Mouse (Mus musculus): ENCODE results near the gene Igf1. TPM values are rescaled to one million over a fixed set of nuclear protein-coding genes. Genes with fewer than 3 reads are reported as not detected.

The Igf1 gene
- polyA plus RNA-seq, 2 experiments = 72.4 to 93.6 TPM

GRCm38 (mm10) chr10:87973911-87974631, 116.0 kb downstream of the Igf1 start:
- Histone ChIP-seq H3K4me2 (replicated peaks; ENCODE audit: low read depth, low read length, severe bottlenecking) (no peak overlapping the region), H3K4me3 (replicated peaks; ENCODE audit: low read length) (no peak overlapping the region), H3K4me1 (ENCODE audit: control insufficient read depth, insufficient read depth, low read length) (no peaks in the 10 kb centered on the region), H3K27ac (replicated peaks; ENCODE audit: low read depth, low read length) (no peak overlapping the region), H3K27me3 (ENCODE audit: control insufficient read depth, insufficient read depth, low read length) (no peaks in the 10 kb centered on the region), H3K9ac (ENCODE audit: low read depth, low read length, severe bottlenecking) (no peak overlapping the region), H3K9me3 (ENCODE audit: control insufficient read depth, low read length) (no peaks in the 10 kb centered on the region), H3K36me3 (ENCODE audit: control insufficient read depth, insufficient read depth, low read length) (no peaks in the 10 kb centered on the region)
- DNase-seq (ENCODE audit: low spot score) (no peak), ATAC-seq (ENCODE audit: low FRiP score, low read depth) (no peak)
- 70% methylated on average over 4 of the region's 4 CpGs for WGBS
- TF ChIP-seq POLR2A (IDR thresholded peaks at IDR 0.05; ENCODE audit: borderline replicate concordance, extremely low read depth, insufficient read depth, insufficient read length) = no peak

DNA sequence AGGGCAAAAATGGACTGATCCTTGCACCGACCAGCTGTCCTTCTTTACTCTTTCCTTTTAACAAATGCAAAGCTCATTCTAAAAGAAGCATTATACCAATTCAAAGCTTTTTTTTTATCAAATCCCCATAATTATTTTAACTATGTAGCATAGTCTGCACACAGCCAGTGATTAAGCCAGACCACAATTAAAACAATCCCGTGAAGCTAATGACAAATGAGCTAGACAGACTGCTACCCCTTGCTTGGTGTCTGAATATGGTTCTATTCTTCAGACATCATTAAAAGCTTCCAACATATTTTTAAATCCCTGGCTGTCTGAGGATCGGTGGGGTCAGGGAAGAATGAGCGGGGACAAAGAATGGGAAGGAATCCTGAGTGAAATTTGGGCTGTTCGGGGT, 127.3 kb downstream of the Igf1 start:
- 83% methylated on average over 5 of the region's 5 CpGs for WGBS

DNA sequence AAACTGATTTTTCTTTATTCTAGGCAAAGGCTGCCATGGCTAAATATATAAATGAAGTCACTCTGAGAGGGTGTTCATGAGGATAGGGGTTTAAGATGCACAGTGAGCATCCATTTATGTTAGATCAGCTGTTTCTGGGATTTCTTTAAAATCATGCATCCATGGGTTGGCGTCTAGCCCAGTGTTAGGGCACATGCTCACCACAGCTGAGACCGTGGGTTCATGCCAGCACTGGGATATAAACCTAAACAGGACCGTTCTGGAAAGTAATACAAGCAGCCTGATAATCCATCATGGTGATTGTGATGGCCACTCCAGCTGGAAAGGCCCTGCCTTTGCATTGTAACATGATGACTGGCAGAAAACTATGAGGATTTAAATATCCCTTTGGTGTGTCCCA, 128.1 kb downstream of the Igf1 start:
- no peaks in the 10 kb centered on the region for H3K9me3 ChIP-seq (ENCODE audit: control insufficient read depth, low read length)
- WGBS = 61% methylated on average over 3 of the region's 3 CpGs
- H3K9ac ChIP-seq (ENCODE audit: low read depth, low read length, severe bottlenecking) = no peak overlapping the region
- no peak overlapping the region for H3K4me2 ChIP-seq (replicated peaks; ENCODE audit: low read depth, low read length, severe bottlenecking)
- no peak overlapping the region for H3K27ac ChIP-seq (replicated peaks; ENCODE audit: low read depth, low read length)
- ATAC-seq (ENCODE audit: low FRiP score, low read depth) = no peak
- no peaks in the 10 kb centered on the region for H3K27me3 ChIP-seq (ENCODE audit: control insufficient read depth, insufficient read depth, low read length)
- no peak for TF ChIP-seq POLR2A (IDR thresholded peaks at IDR 0.05; ENCODE audit: borderline replicate concordance, extremely low read depth, insufficient read depth, insufficient read length)
- no peaks in the 10 kb centered on the region for H3K36me3 ChIP-seq (ENCODE audit: control insufficient read depth, insufficient read depth, low read length)
- no peak overlapping the region for H3K4me3 ChIP-seq (replicated peaks; ENCODE audit: low read length)
- H3K4me1 ChIP-seq (ENCODE audit: control insufficient read depth, insufficient read depth, low read length) = no peaks in the 10 kb centered on the region
- DNase-seq (ENCODE audit: low spot score) = peak; percentile 16

More for the DNA sequence above, 127.3 kb downstream of the Igf1 start:
- H3K4me3 ChIP-seq (replicated peaks; ENCODE audit: low read length) = no peak overlapping the region
- ATAC-seq (ENCODE audit: low FRiP score, low read depth) (no peak), DNase-seq (ENCODE audit: low spot score) (no peak)
- H3K4me1 ChIP-seq (ENCODE audit: control insufficient read depth, insufficient read depth, low read length) = no peaks in the 10 kb centered on the region
- H3K9ac ChIP-seq (ENCODE audit: low read depth, low read length, severe bottlenecking) = no peak overlapping the region
- no peak overlapping the region for H3K4me2 ChIP-seq (replicated peaks; ENCODE audit: low read depth, low read length, severe bottlenecking)
- H3K27me3 ChIP-seq (ENCODE audit: control insufficient read depth, insufficient read depth, low read length) = no peaks in the 10 kb centered on the region
- H3K27ac ChIP-seq (replicated peaks; ENCODE audit: low read depth, low read length) = no peak overlapping the region
- H3K9me3 ChIP-seq (ENCODE audit: control insufficient read depth, low read length) = no peaks in the 10 kb centered on the region
- H3K36me3 ChIP-seq (ENCODE audit: control insufficient read depth, insufficient read depth, low read length) = no peaks in the 10 kb centered on the region
- no peak for TF ChIP-seq POLR2A (IDR thresholded peaks at IDR 0.05; ENCODE audit: borderline replicate concordance, extremely low read depth, insufficient read depth, insufficient read length)

Other genes starting within 250 kb of the Igf1 start
- gene Pmch, start 232.8 kb downstream of the Igf1 start, polyA plus RNA-seq (2012; rRNA removed) = not detected in 2 replicates
- gene Pmch, start 232.8 kb downstream of the Igf1 start, polyA plus RNA-seq (2014; fragmentation: Nextera tagmentation; extraction: Ambion mirVana) = 0.34 and 0.43 TPM in 2 replicates